Mouse (Mus musculus) testis, adult 2 months (tissue): Measurements from ENCODE around the gene Trappc4. TPM values are rescaled to one million over a fixed set of nuclear protein-coding genes. Genes with fewer than 3 reads are reported as not detected.
"Not testable (repeated sequence)": the region's sequence is repeated elsewhere in the genome, so short reads cannot be mapped to it uniquely, and the experiment has no call there.

ENCODE experiments used
- H3K27ac ChIP-seq: fragments of 200-500 bp; 2 replicates; pipeline ENCODE4 v1.5.1; 2012; ENCODE audit warnings: low read depth, low read length; ENCODE audit not compliant: control insufficient read depth, insufficient read depth
- H3K27me3 ChIP-seq: fragments of 200-500 bp; 2 replicates; pipeline ENCODE4 v1.6.1; 2012; ENCODE audit warnings: mild to moderate bottlenecking, low read length, moderate library complexity; ENCODE audit not compliant: control insufficient read depth, insufficient read depth
- H3K36me3 ChIP-seq: fragments of 200-500 bp; 2 replicates; pipeline ENCODE4 v1.6.1; 2012; ENCODE audit warnings: mild to moderate bottlenecking, low read length; ENCODE audit not compliant: control insufficient read depth, insufficient read depth
- H3K4me1 ChIP-seq: fragments of 200-500 bp; 2 replicates; pipeline ENCODE4 v1.6.1; 2012; ENCODE audit warnings: low read length; ENCODE audit not compliant: control insufficient read depth, insufficient read depth
- H3K4me3 ChIP-seq: fragments of 200-500 bp; 2 replicates; pipeline ENCODE4 v1.5.1; 2012; ENCODE audit warnings: low read depth, mild to moderate bottlenecking, low read length, moderate library complexity, mixed read lengths; ENCODE audit not compliant: control insufficient read depth
- CTCF ChIP-seq: fragments of 200-500 bp; IDR thresholded peaks from 2 replicates; pipeline ENCODE4 v1.5.1; 2012; ENCODE audit warnings: low read depth, mild to moderate bottlenecking, inconsistent platforms, low read length, moderate library complexity; ENCODE audit not compliant: control insufficient read depth, insufficient read depth, insufficient replicate concordance
- POLR2A ChIP-seq: fragments of 200-500 bp; IDR thresholded peaks from 2 replicates; pipeline ENCODE4 v1.6.1; 2012; ENCODE audit warnings: low read depth, mild to moderate bottlenecking, inconsistent platforms, low read length, moderate library complexity; ENCODE audit not compliant: control insufficient read depth
- polyA plus RNA-seq: library from polyadenylated mRNA; depleted of rRNA; stranded (reverse); fragments of >200 nt; gene quantifications from 2 replicates; pipeline ENCODE4 v1.2.3, GENCODE M21; 2012

The Trappc4 gene
- polyA plus RNA-seq, 1 experiment = 41.8 TPM

GRCm38 (mm10) chr9:44432577-44433185 is 25.3 kb upstream of the Trappc4 start:
- no peak overlapping the region for H3K27ac ChIP-seq
- no peaks in the 10 kb centered on the region for H3K4me1 ChIP-seq
- H3K36me3 ChIP-seq = no peaks in the 10 kb centered on the region
- H3K4me3 ChIP-seq = no peak overlapping the region
- H3K27me3 ChIP-seq = no peaks in the 10 kb centered on the region
- TF ChIP-seq CTCF (no peak), POLR2A (no peak)

- no peak for TF ChIP-seq POLR2A
- TF ChIP-seq CTCF = no peak
- Histone ChIP-seq H3K27me3 (no peaks in the 10 kb centered on the region), H3K4me1 (peaks cover 5% of the 10 kb centered on the region), H3K4me3 (no peak overlapping the region), H3K27ac (no peak overlapping the region), H3K36me3 (no peaks in the 10 kb centered on the region)
Observed at GRCm38 (mm10) chr9:44423576-44423975, 16.2 kb upstream of the Trappc4 start.

- H3K4me1 ChIP-seq = peaks cover 13% of the 10 kb centered on the region
- TF ChIP-seq POLR2A (no peak), CTCF (no peak)
- no peaks in the 10 kb centered on the region for H3K36me3 ChIP-seq
- H3K27ac ChIP-seq = no peak overlapping the region
- no peaks in the 10 kb centered on the region for H3K27me3 ChIP-seq
- H3K4me3 ChIP-seq = no peak overlapping the region
Observed at GRCm38 (mm10) chr9:44420280-44420898, 13.0 kb upstream of the Trappc4 start.

GRCm38 (mm10) chr9:44419730-44420129 is 12.3 kb upstream of the Trappc4 start:
- not testable (repeated sequence) for H3K4me3 ChIP-seq, H3K27me3 ChIP-seq
- peak overlapping the region; percentile 78; the same call in 1 of the 2 replicates for H3K27ac ChIP-seq

GRCm38 (mm10) chr9:44418519-44419385 is 11.4 kb upstream of the Trappc4 start, which contains the start of gene Ccdc84:
Ccdc84 (minus strand) TSS chr9:44418569.
- Histone ChIP-seq H3K4me3 (peak within 1 kb of the TSS; percentile 93), H3K4me1 (peaks cover 13% of the 10 kb centered on the region), H3K27me3 (no peaks in the 10 kb centered on the region), H3K36me3 (no peaks in the 10 kb centered on the region), H3K27ac (peak within 1 kb of the TSS; percentile 98)
- TF ChIP-seq POLR2A (no peak), CTCF (no peak)

More at GRCm38 (mm10) chr9:44419730-44420129, 12.3 kb upstream of the Trappc4 start:
- H3K4me1 ChIP-seq = peaks cover 13% of the 10 kb centered on the region
- H3K36me3 ChIP-seq = not testable (repeated sequence)

DNA sequence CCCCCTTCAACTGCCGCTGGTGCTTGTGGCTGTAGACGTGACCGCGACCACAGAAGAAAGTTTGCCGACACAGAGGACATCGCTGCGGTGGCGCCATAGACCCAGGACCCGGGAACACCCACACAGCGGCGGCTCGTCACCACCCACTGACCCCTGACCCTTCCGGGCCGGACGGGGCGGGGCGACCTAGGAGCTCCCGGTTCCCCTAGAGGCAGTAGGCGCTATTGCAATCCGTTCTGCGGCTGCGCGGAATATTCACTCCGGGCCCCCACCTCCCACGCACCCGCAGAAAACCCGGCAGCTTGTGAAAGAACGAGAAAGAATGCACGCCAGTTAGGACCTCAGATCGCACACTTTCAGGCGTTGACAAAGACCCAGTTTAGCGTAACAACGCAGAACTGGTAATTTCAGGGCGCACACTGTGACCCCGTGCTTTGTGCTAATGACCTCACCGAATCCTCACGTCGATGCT is 10.5 kb upstream of the Trappc4 start:
- H3K4me3 ChIP-seq = peak overlapping the region; percentile 93
- peak overlapping the region; percentile 98 for H3K27ac ChIP-seq
- H3K4me1 ChIP-seq = peaks cover 13% of the 10 kb centered on the region
- no peaks in the 10 kb centered on the region for H3K36me3 ChIP-seq
- peak; percentile 72 for TF ChIP-seq CTCF
- TF ChIP-seq POLR2A = peak; percentile 86
- H3K27me3 ChIP-seq = no peaks in the 10 kb centered on the region
